Mouse (Mus musculus) liver, embryonic 15.5 days (tissue): ENCODE measurements around the gene Rps15. TPM values are rescaled to one million over a fixed set of nuclear protein-coding genes. Genes with fewer than 3 reads are reported as not detected.

Experiments used
- ATAC-seq: fragments of 200-750 bp; cut with Nextera tagmentation; 2 replicates; pipeline ENCODE4 v1.8.0; 2017; ENCODE audit warnings: moderate number of reproducible peaks, mild to moderate bottlenecking, moderate library complexity; ENCODE audit not compliant: insufficient read depth
- H3K27ac ChIP-seq: fragments of 300-500 bp; sonication (generic); replicated peaks from 2 replicates; pipeline ENCODE4 v1.5.1; 2015; ENCODE audit warnings: mild to moderate bottlenecking, inconsistent platforms
- H3K27me3 ChIP-seq: fragments of 300-500 bp; sonication (generic); 2 replicates; pipeline ENCODE4 v1.6.1; 2015; ENCODE audit warnings: mild to moderate bottlenecking, inconsistent platforms
- H3K36me3 ChIP-seq: fragments of 300-500 bp; sonication (generic); replicated peaks from 2 replicates; pipeline ENCODE4 v1.6.1; 2015; ENCODE audit warnings: moderate library complexity, mild to moderate bottlenecking, inconsistent platforms
- H3K4me1 ChIP-seq: fragments of 300-500 bp; sonication (generic); replicated peaks from 2 replicates; pipeline ENCODE4 v1.6.1; 2015; ENCODE audit warnings: inconsistent platforms
- H3K4me2 ChIP-seq: fragments of 300-500 bp; sonication (generic); 2 replicates; pipeline ENCODE4 v1.6.1; 2015; ENCODE audit warnings: moderate library complexity, mild to moderate bottlenecking, inconsistent platforms
- H3K4me3 ChIP-seq: fragments of 300-500 bp; sonication (generic); replicated peaks from 2 replicates; pipeline ENCODE4 v1.5.1; 2015; ENCODE audit warnings: mild to moderate bottlenecking, inconsistent platforms
- H3K9ac ChIP-seq: fragments of 300-500 bp; sonication (generic); 2 replicates; pipeline ENCODE4 v1.6.1; 2015; ENCODE audit warnings: moderate library complexity, mild to moderate bottlenecking, inconsistent platforms
- H3K9me3 ChIP-seq: fragments of 300-500 bp; sonication (generic); replicated peaks from 2 replicates; pipeline ENCODE4 v1.6.1; 2016; ENCODE audit warnings: inconsistent platforms
- WGBS: fragments of 180-500 bp; shearing (Covaris S2); methylation state at CpG from one replicate; pipeline ENCODE4 v1.1.7; 2015; ENCODE audit warnings: mixed read lengths; ENCODE audit not compliant: insufficient replicate concordance; 5-methylcytosine and 5-hydroxymethylcytosine counted together
- polyA plus RNA-seq: library from polyadenylated mRNA; unstranded; fragments of >200 nt; fragmentation: Nextera tagmentation; extraction: Ambion mirVana; gene quantifications from 2 replicates; pipeline ENCODE4 v1.2.1, GENCODE M21; 2015

Rps15 gene
- polyA plus RNA-seq, 1 experiment from 2014 or later: 527 TPM

- no peak overlapping the region for H3K4me3 ChIP-seq
- no peaks in the 10 kb centered on the region for H3K9me3 ChIP-seq
- no peak overlapping the region for H3K9ac ChIP-seq
- H3K27me3 ChIP-seq: peaks cover 100% of the 10 kb centered on the region
- H3K36me3 ChIP-seq: no peaks in the 10 kb centered on the region
- WGBS: 27% methylated on average over 9 of the region's 9 CpGs
- H3K27ac ChIP-seq: no peak overlapping the region
- no peak overlapping the region for H3K4me2 ChIP-seq
- no peak for ATAC-seq
- peaks cover 14% of the 10 kb centered on the region for H3K4me1 ChIP-seq
Observed at GRCm38 (mm10) chr10:80302471-80302881, 10.2 kb downstream of the Rps15 start.

GRCm38 (mm10) chr10:80304458-80304857 lies 12.2 kb downstream of the Rps15 start:
- no peaks in the 10 kb centered on the region for H3K9me3 ChIP-seq
- WGBS: 5% methylated on average over 12 of the region's 12 CpGs
- H3K4me1 ChIP-seq: peaks cover 14% of the 10 kb centered on the region
- H3K36me3 ChIP-seq: no peaks in the 10 kb centered on the region
- no peak overlapping the region for H3K9ac ChIP-seq
- H3K4me3 ChIP-seq: peak overlapping the region; percentile 6; the same call in 1 of the 2 replicates
- no peak for ATAC-seq
- peak overlapping the region; percentile 51 for H3K4me2 ChIP-seq
- peaks cover 100% of the 10 kb centered on the region for H3K27me3 ChIP-seq
- H3K27ac ChIP-seq: no peak overlapping the region

GRCm38 (mm10) chr10:80304862-80305261 lies 12.6 kb downstream of the Rps15 start:
- no peak for ATAC-seq

GRCm38 (mm10) chr10:80311560-80311959 lies 19.3 kb downstream of the Rps15 start:
- peaks cover 12% of the 10 kb centered on the region for H3K4me1 ChIP-seq
- no peaks in the 10 kb centered on the region for H3K9me3 ChIP-seq
- peaks cover 100% of the 10 kb centered on the region for H3K27me3 ChIP-seq
- H3K36me3 ChIP-seq: no peaks in the 10 kb centered on the region
- H3K27ac ChIP-seq: no peak overlapping the region
- 67% methylated on average over 16 of the region's 16 CpGs for whole genome bisulfite sequencing
- no peak overlapping the region for H3K4me2 ChIP-seq
- H3K4me3 ChIP-seq: no peak overlapping the region
- no peak for ATAC-seq
- H3K9ac ChIP-seq: no peak overlapping the region

More at GRCm38 (mm10) chr10:80304862-80305261, 12.6 kb downstream of the Rps15 start:
- Histone ChIP-seq H3K36me3 (no peaks in the 10 kb centered on the region), H3K4me3 (peak overlapping the region; percentile 6; the same call in 1 of the 2 replicates), H3K9me3 (no peaks in the 10 kb centered on the region), H3K4me2 (peak overlapping the region; percentile 51), H3K9ac (no peak overlapping the region), H3K27ac (no peak overlapping the region), H3K4me1 (peaks cover 14% of the 10 kb centered on the region), H3K27me3 (peaks cover 100% of the 10 kb centered on the region)
- 3% methylated on average over 25 of the region's 25 CpGs for WGBS

GRCm38 (mm10) chr10:80312586-80313504 lies 20.6 kb downstream of the Rps15 start:
- Histone ChIP-seq H3K9me3 (no peaks in the 10 kb centered on the region), H3K4me1 (peaks cover 25% of the 10 kb centered on the region), H3K9ac (no peak overlapping the region), H3K27ac (no peak overlapping the region), H3K27me3 (peaks cover 93% of the 10 kb centered on the region), H3K4me2 (no peak overlapping the region), H3K36me3 (peaks cover 5% of the 10 kb centered on the region), H3K4me3 (no peak overlapping the region)
- ATAC-seq: no peak
- 57% methylated on average over 54 of the region's 54 CpGs for WGBS

GRCm38 (mm10) chr10:80313627-80314201 lies 21.5 kb downstream of the Rps15 start:
- Histone ChIP-seq H3K4me1 (peaks cover 33% of the 10 kb centered on the region), H3K4me2 (no peak overlapping the region), H3K9me3 (no peaks in the 10 kb centered on the region), H3K27ac (no peak overlapping the region), H3K4me3 (no peak overlapping the region), H3K27me3 (peaks cover 84% of the 10 kb centered on the region), H3K9ac (no peak overlapping the region), H3K36me3 (peaks cover 14% of the 10 kb centered on the region)
- no peak for ATAC-seq
- WGBS: 20% methylated on average over 20 of the region's 20 CpGs

- WGBS: 44% methylated on average over 16 of the region's 16 CpGs
- H3K36me3 ChIP-seq: peaks cover 21% of the 10 kb centered on the region
- H3K27ac ChIP-seq: no peak overlapping the region
- peaks cover 76% of the 10 kb centered on the region for H3K27me3 ChIP-seq
- ATAC-seq: no peak
- no peak overlapping the region for H3K4me2 ChIP-seq
- H3K9me3 ChIP-seq: no peaks in the 10 kb centered on the region
- H3K9ac ChIP-seq: no peak overlapping the region
- peaks cover 41% of the 10 kb centered on the region for H3K4me1 ChIP-seq
- H3K4me3 ChIP-seq: no peak overlapping the region
Observed at GRCm38 (mm10) chr10:80314494-80315001, 22.3 kb downstream of the Rps15 start.

- WGBS: 43% methylated on average over 27 of the region's 27 CpGs
- Histone ChIP-seq H3K4me1 (peaks cover 46% of the 10 kb centered on the region), H3K9me3 (no peaks in the 10 kb centered on the region), H3K27me3 (peaks cover 68% of the 10 kb centered on the region), H3K36me3 (peaks cover 21% of the 10 kb centered on the region), H3K4me3 (no peak overlapping the region), H3K9ac (no peak overlapping the region), H3K4me2 (no peak overlapping the region), H3K27ac (no peak overlapping the region)
- no peak for ATAC-seq
Observed at GRCm38 (mm10) chr10:80315315-80315714, 23.1 kb downstream of the Rps15 start.

GRCm38 (mm10) chr10:80316359-80316781 lies 24.1 kb downstream of the Rps15 start:
- Histone ChIP-seq H3K36me3 (peaks cover 21% of the 10 kb centered on the region), H3K27me3 (peaks cover 58% of the 10 kb centered on the region), H3K4me2 (peak overlapping the region; percentile 38; the same call in 1 of the 2 replicates), H3K4me1 (peaks cover 56% of the 10 kb centered on the region), H3K9ac (no peak overlapping the region), H3K4me3 (no peak overlapping the region), H3K9me3 (no peaks in the 10 kb centered on the region), H3K27ac (0 out of 2 replicates have a peak overlapping the region, but pooled peaks have one; percentile 31)
- WGBS: 21% methylated on average over 11 of the region's 11 CpGs
- no peak for ATAC-seq

- Histone ChIP-seq H3K27ac (0 out of 2 replicates have a peak overlapping the region, but pooled peaks have one; percentile 35), H3K27me3 (peaks cover 51% of the 10 kb centered on the region), H3K4me2 (peak overlapping the region; percentile 38), H3K4me3 (no peak overlapping the region), H3K36me3 (peaks cover 21% of the 10 kb centered on the region), H3K9me3 (no peaks in the 10 kb centered on the region), H3K9ac (peak overlapping the region; percentile 7; the same call in 1 of the 2 replicates), H3K4me1 (peaks cover 63% of the 10 kb centered on the region)
- no peak; the same call in 1 of the 2 replicates for ATAC-seq
- 23% methylated on average over 10 of the region's 10 CpGs for WGBS
Observed at GRCm38 (mm10) chr10:80317011-80317410, 24.8 kb downstream of the Rps15 start.

- Histone ChIP-seq H3K4me2 (peak within 1 kb of the TSS; percentile 100), H3K9ac (peak within 1 kb of the TSS; percentile 85), H3K36me3 (peaks cover 21% of the 10 kb centered on the region), H3K4me3 (peak within 1 kb of the TSS; percentile 86), H3K4me1 (peaks cover 94% of the 10 kb centered on the region), H3K9me3 (no peaks in the 10 kb centered on the region), H3K27ac (peak within 1 kb of the TSS; percentile 87), H3K27me3 (peaks cover 18% of the 10 kb centered on the region)
- under 1% methylated on average over 34 of the region's 34 CpGs for WGBS
- ATAC-seq: peak; percentile 41; the same call in 1 of the 2 replicates
Observed at GRCm38 (mm10) chr10:80320340-80320760, 28.1 kb downstream of the Rps15 start, which contains the start of gene 2310011J03Rik. 2310011J03Rik (minus strand) TSS chr10:80320537.
